Mouse (Mus musculus) layer of hippocampus, postnatal 10 days (tissue): Measurements from ENCODE around the gene Ptpdc1. TPM values are rescaled to one million over a fixed set of nuclear protein-coding genes. Genes with fewer than 3 reads are reported as not detected.

Experiments
- DNase-seq, 2 experiments: peaks; one replicate each; pipeline ENCODE4 v3.0.0; 2021; ENCODE audit warnings: low spot score in 2 of 2
- long read RNA-seq: library from polyadenylated mRNA; stranded (forward); transcript quantifications from one replicate; pipeline ENCODE4 v2.0.0, GENCODE M21; 2023
- total RNA-seq, 2 experiments: library from RNA; stranded (reverse); gene quantifications; 2 replicates each; pipeline ENCODE4 v1.2.3; 2021

Gene Ptpdc1
- total RNA-seq = 10 to 100 TPM; 27.8 to 28.8 TPM
- long read RNA-seq, full-length matches to known transcripts = 5 of 10 reads
- long read RNA-seq, partial matches to known transcripts = 2 of 10 reads
- long read RNA-seq, other reads (novel, unspliced or antisense) = 3 of 10 reads

DNA sequence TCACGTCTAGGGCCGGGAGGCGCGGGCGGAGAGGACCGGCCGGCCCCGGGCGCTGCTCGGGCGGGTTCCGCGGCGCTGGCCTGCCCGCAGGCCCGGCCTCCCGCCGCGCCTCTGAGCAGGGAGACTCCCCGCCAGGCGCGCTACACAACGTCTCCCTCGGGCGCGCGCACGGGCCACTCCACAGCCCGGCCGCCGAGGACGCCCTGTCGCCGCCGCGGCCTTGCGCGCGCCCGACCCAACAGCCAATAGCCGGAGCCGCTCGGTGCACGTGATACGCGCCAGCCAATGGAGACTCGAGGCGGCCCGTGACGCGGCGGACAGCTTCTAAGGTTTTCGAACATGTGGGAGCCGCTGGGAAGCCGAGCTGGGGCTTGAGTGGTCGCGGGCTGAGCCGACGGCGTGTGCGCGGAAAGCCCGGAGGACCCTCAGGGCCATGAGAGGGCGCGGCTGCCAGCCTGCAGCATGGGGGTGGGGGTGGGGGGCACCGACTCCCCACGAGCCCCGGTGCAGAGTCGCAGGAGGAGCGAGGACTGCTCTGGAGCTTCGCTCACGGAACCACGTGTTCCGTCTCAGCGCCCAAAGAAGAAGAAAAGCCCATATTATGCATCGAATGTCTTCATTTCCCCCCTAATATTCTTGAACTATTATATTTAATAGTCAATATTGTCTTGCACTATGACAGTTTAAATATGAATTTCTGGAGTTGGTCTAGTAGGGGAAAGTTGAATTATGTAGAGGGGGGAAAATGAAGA lies at the start of gene Ptpdc1:
Gene Ptpdc1, minus strand, starts transcription at position 232 of the 752 bp plus-strand sequence.
- DNase-seq = peak; percentile 97 to 99

- DNase-seq = no peak
Observed at GRCm38 (mm10) chr13:48674609-48675008, 49.1 kb upstream of the Ptpdc1 start.

GRCm38 (mm10) chr13:48672312-48672840 lies 46.9 kb upstream of the Ptpdc1 start:
- no peak for DNase-seq

- no peak for DNase-seq
Observed at GRCm38 (mm10) chr13:48668976-48669534, 43.6 kb upstream of the Ptpdc1 start.

- no peak for DNase-seq
Observed at GRCm38 (mm10) chr13:48668091-48668975, 42.9 kb upstream of the Ptpdc1 start.

- no peak for DNase-seq
Observed at GRCm38 (mm10) chr13:48667461-48667860, 42.0 kb upstream of the Ptpdc1 start.

- no peak for DNase-seq
Observed at GRCm38 (mm10) chr13:48665656-48666597, 40.5 kb upstream of the Ptpdc1 start.

DNA sequence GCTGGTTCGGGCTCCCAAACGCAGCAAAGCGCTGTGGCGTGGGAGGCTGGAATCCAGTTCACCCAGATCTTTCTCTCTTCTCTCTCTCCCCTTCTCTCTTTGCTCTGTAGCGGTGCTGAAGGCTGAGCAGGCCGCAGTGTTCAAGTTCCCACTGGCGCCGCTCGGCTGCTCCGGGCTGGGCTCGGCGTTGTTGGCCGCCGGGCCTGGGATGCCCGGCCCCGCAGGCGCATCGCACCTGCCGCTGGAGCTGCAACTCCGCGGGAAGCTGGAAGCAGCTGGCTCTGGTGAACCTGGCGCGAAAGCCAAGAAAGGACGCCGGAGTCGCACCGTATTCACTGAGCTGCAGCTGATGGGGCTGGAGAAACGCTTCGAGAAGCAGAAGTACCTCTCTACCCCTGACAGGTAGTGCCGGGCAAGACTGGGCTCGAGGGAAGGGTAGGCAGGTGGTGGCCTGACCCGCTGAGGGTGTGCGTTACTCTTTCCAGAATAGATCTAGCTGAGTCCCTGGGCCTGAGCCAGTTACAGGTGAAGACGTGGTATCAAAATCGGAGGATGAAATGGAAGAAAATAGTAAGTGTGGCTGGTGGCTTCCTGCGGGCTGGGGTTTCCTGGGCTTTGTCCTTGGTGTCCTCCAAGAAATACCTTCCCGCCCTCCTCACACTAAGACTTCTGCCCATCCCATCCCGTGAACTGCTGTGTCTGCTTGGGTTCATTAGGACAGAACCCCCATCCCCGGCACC lies 39.6 kb upstream of the Ptpdc1 start:
- no peak for DNase-seq

- DNase-seq = no peak
Observed at GRCm38 (mm10) chr13:48663988-48664339, 38.5 kb upstream of the Ptpdc1 start.

- no peak for DNase-seq
Observed at GRCm38 (mm10) chr13:48663211-48663987, 37.9 kb upstream of the Ptpdc1 start.

- no peak for DNase-seq
Observed at GRCm38 (mm10) chr13:48662431-48663143, 37.1 kb upstream of the Ptpdc1 start, which contains the start of gene Barx1. TSS of gene Barx1 (plus strand) at chr13:48662998.

GRCm38 (mm10) chr13:48661561-48661960 lies 36.1 kb upstream of the Ptpdc1 start:
- no peak for DNase-seq

- DNase-seq = no peak
Observed at GRCm38 (mm10) chr13:48660741-48661140, 35.3 kb upstream of the Ptpdc1 start.

GRCm38 (mm10) chr13:48660221-48660734 lies 34.8 kb upstream of the Ptpdc1 start:
- no peak for DNase-seq

DNA sequence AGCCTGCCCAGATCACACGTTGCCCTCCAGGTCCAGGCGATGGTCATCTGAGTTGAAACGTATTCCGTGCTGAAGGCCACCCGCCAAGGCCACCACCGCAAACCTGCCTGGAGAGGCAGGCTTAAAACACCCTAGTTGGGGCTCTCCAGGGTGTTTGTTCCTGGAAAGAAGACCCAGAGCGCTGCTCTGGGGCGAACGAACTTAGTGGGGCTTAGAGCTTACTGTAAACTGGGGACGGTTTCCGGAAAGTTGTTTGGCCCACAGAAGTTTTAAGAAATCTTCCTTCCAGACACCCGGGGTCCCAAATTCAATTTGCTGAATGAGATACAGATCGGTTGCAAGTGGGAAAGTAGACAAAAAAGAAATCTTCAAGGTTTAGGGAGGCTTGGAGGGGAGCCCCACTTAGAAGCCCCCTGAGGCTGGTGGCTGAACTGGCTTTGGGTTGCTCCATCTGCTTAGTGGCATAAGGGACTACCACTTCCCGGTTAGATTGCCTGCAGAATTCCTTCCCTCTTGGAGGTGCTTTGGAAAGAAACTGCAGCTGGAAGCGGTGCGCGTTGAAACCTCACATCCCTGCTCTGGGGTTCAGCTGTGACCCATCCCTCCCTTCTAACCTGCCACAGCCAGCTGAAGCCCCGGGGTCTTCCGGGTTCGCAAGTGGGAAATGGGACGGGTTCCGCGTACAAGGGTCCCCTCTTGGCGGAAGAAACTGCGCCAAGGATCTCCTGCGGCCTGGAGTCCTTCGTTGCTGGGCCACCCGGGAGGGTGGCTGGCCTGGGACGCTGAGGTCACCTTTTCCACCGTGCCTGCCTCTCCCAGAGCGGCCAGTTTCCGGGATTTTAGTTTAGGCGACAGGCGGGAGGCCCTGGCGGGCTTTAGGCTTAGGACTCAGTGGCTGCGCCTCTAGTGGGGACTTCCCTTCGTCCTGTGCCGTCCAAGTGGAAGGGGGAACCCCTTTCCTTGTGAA lies 34.1 kb upstream of the Ptpdc1 start:
- no peak for DNase-seq

DNA sequence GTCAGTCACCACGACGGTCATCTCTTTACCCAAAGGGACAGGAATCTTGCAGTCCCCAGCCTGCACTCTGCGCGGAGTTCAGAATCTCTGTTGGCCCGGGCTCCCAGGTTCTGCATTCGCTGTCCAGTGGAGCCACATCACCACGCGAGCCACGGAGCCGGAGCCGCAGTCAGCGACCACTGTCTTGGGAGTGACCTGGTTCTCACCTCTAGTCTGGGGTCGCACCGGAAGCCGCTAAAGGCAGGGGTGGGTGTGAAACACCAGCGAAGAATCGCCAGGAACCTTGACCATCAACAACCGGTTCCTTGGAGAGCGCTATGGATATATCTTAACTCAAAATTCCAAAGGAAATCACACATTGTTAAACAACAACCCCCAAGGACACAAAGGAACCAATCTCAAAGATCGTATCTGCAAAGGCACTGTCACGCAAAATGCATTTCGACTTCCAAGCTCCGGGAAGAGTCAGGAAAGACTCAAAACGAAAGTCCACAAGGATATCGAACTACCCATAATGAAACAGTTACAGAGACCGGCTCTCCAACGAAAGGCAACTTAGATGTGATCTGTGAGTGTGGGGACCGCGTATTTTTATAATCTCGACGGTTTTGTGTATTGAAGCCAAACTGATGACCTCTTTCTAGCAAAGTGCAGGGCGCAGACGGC lies 33.3 kb upstream of the Ptpdc1 start:
- no peak for DNase-seq
